Mouse (Mus musculus) heart, adult 2 months (tissue): ENCODE results near the gene Tmed6. TPM values are rescaled to one million over a fixed set of nuclear protein-coding genes. Genes with fewer than 3 reads are reported as not detected.
"Not testable (repeated sequence)": the region's sequence is repeated elsewhere in the genome, so short reads cannot be mapped to it uniquely, and the experiment has no call there.

ENCODE experiments used
- DNase-seq, 2 experiments: peaks; one replicate each; pipeline ENCODE4 v3.0.0; 2021
- H3K27ac ChIP-seq: fragments of 200-600 bp; 2 replicates; pipeline ENCODE4 v1.8.1; 2022
- H3K27me3 ChIP-seq: fragments of 200-500 bp; 2 replicates; pipeline ENCODE4 v1.6.1; 2012; ENCODE audit warnings: mild to moderate bottlenecking, low read length, inconsistent platforms, mixed read lengths; ENCODE audit not compliant: control insufficient read depth, insufficient read depth
- H3K36me3 ChIP-seq: fragments of 200-500 bp; 2 replicates; pipeline ENCODE4 v1.6.1; 2012; ENCODE audit warnings: low read length, inconsistent platforms; ENCODE audit not compliant: control insufficient read depth, insufficient read depth
- H3K4me1 ChIP-seq: fragments of 200-500 bp; 2 replicates; pipeline ENCODE4 v1.6.1; 2011; ENCODE audit warnings: low read length; ENCODE audit not compliant: control insufficient read depth, insufficient read depth
- H3K4me3 ChIP-seq: fragments of 200-600 bp; 2 replicates; pipeline ENCODE4 v1.8.1; 2022
- H3K79me2 ChIP-seq: fragments of 200-500 bp; replicated peaks from 2 replicates; pipeline ENCODE4 v1.6.1; 2012; ENCODE audit warnings: mild to moderate bottlenecking, inconsistent platforms, low read length, moderate library complexity, mixed read lengths; ENCODE audit not compliant: control insufficient read depth, insufficient read depth
- H3K9ac ChIP-seq: fragments of 200-500 bp; 2 replicates; pipeline ENCODE4 v1.6.1; 2012; ENCODE audit warnings: low read depth, mild to moderate bottlenecking, control low read depth, inconsistent platforms, low read length, mixed read lengths
- CTCF ChIP-seq: fragments of 200-600 bp; IDR thresholded peaks from 2 replicates; pipeline ENCODE4 v1.8.1; 2022; ENCODE audit warnings: antibody characterized with exemption, mild to moderate bottlenecking, moderate library complexity
- EP300 ChIP-seq: fragments of 200-500 bp; IDR thresholded peaks from 2 replicates; pipeline ENCODE4 v1.6.1; 2011; ENCODE audit warnings: low read depth, low read length, control low read depth; ENCODE audit not compliant: insufficient read depth
- POLR2A ChIP-seq: fragments of 200-500 bp; IDR thresholded peaks from 2 replicates; pipeline ENCODE4 v1.6.1; 2011; ENCODE audit warnings: mild to moderate bottlenecking, low read depth, low read length, control low read depth; ENCODE audit not compliant: insufficient read depth
- WGBS: fragments of 180-500 bp; shearing (Covaris S2); methylation state at CpG from one replicate; pipeline ENCODE4 v1.1.7; 2018; 5-methylcytosine and 5-hydroxymethylcytosine counted together
- intact Hi-C: fragments of 180-260 bp; cut with DNase I; formaldehyde crosslinking; loops from one replicate; pipeline ENCODE4 v1.15.1; 2025
- polyA plus RNA-seq: library from polyadenylated mRNA; depleted of rRNA; stranded (reverse); fragments of >200 nt; gene quantifications from 2 replicates; pipeline ENCODE4 v1.2.3, GENCODE M21; 2012
- total RNA-seq, 2 experiments: library from RNA; stranded (reverse); gene quantifications; 2 replicates each; pipeline ENCODE4 v1.2.3; 2021

The Tmed6 gene
- total and polyA plus RNA-seq, 3 experiments: not detected

DNA sequence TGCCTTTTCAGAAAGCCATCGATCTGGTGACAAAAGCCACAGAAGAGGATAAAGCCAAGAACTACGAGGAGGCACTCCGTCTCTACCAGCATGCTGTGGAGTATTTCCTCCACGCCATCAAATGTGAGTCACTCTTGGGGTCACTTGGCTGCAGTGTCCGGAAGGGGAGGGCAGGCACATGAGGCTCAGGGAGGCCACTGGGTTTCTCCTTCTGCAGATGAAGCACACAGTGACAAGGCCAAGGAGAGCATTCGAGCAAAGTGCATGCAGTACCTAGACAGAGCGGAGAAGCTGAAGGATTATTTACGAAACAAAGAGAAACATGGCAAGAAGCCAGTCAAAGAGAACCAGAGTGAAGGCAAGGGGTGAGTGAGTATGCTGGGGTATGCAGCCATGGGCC lies 28.8 kb downstream of the Tmed6 start:
- Histone ChIP-seq H3K79me2 (peaks cover 2% of the 10 kb centered on the region; the same call in 1 of the 2 replicates), H3K4me3 (no peak overlapping the region), H3K27me3 (no peaks in the 10 kb centered on the region), H3K9ac (no peak overlapping the region), H3K27ac (no peak overlapping the region), H3K4me1 (peaks cover 7% of the 10 kb centered on the region), H3K36me3 (no peaks in the 10 kb centered on the region; the same call in 1 of the 2 replicates)
- no peak for TF ChIP-seq CTCF
- TF ChIP-seq EP300: no peak
- no peak for TF ChIP-seq POLR2A
- 39% methylated on average over 8 of the region's 8 CpGs for WGBS
- intact Hi-C loops: no loop called here
- peak in 1 of 2 experiments; percentile 25 for DNase-seq

DNA sequence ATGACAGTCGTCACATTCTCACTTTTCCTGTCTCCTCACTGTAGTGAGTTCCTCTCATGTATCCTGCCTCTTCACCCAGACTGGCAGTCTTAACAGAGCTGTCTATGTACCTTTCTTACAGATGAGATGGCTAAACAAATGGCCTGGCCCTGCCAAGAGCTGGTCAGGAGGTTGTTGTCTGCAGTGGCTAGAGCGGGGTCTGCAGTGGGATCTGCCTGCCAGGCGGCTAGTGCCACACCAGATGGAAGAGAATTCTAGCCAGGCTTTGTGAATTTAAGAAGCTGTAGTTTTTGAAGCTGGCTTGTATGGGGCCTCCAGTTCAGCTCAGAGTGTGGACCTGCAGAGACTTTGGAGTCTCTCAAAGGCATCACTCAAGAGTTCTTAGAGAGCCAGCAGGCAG lies 29.8 kb downstream of the Tmed6 start:
- intact Hi-C loops: no loop called here
- no peak overlapping the region for H3K27ac ChIP-seq
- no peak overlapping the region for H3K4me3 ChIP-seq
- peaks cover 2% of the 10 kb centered on the region; the same call in 1 of the 2 replicates for H3K79me2 ChIP-seq
- no peak overlapping the region for H3K9ac ChIP-seq
- no peak for DNase-seq
- H3K4me1 ChIP-seq: peaks cover 7% of the 10 kb centered on the region
- H3K36me3 ChIP-seq: no peaks in the 10 kb centered on the region; the same call in 1 of the 2 replicates
- TF ChIP-seq CTCF (no peak), POLR2A (no peak), EP300 (no peak)
- H3K27me3 ChIP-seq: no peaks in the 10 kb centered on the region
- 88% methylated on average over 3 of the region's 3 CpGs for WGBS

DNA sequence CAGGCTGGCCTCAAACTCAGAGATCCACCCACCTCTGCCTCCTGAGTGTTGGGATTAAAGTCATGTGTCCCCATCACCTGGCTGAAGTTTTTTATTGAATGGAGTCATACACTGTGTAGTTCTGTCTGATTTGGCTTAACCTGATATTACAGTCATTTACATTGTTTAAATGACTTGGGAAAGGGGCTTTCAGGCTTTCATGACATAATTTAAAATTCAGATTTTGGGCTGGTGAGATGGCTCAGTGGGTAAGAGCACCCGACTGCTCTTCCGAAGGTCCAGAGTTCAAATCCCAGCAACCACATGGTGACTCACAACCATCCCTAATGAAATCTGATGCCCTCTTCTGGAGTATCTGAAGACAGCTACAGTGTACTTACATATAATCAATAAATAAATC lies 31.8 kb downstream of the Tmed6 start:
- H3K9ac ChIP-seq, H3K4me1 ChIP-seq, H3K27me3 ChIP-seq, H3K27ac ChIP-seq, DNase-seq, H3K36me3 ChIP-seq, H3K79me2 ChIP-seq, H3K4me3 ChIP-seq, intact Hi-C loops: not testable (repeated sequence)
- 95% methylated on average over 2 of the region's 2 CpGs for WGBS

DNA sequence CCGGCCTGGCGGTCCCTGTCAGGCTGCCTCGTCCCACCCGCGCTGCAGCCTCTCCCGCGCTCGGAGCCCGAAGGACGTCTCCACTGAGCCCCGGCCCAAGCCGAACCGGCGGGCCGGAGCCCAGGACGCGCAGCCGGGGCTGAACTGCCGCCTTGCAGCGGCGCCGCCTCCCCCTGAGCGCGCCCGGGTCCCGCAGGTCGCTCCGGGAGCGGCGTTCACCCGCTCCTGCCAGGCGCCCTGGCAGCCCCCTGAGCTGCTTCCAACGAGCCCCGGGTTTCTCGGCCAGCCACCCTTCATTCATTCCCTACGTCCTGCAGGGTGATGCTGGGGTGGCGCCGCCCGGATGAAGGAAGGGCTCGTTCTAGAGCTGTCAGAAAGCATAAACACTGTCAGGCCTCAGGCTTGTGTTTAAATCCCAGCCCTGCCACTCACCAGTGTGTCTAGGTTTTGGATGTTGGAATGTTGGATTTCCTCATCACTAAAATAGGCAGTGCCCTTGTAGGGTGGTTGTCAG lies 33.8 kb downstream of the Tmed6 start:
- Histone ChIP-seq H3K9ac (peak overlapping the region; percentile 97), H3K27ac (peak overlapping the region; percentile 87), H3K79me2 (peaks cover 2% of the 10 kb centered on the region; the same call in 1 of the 2 replicates), H3K4me3 (peak overlapping the region; percentile 95), H3K4me1 (peaks cover 7% of the 10 kb centered on the region), H3K27me3 (no peaks in the 10 kb centered on the region), H3K36me3 (no peaks in the 10 kb centered on the region; the same call in 1 of the 2 replicates)
- intact Hi-C loops: loop anchor here (1.0 kb wide), 2 partner anchors 17 to 25 kb away; partner anchors contain the start of genes Cog8, Nip7 and Pdf
- 0% methylated on average over 40 of the region's 40 CpGs for WGBS
- no peak for TF ChIP-seq CTCF
- no peak for TF ChIP-seq EP300
- no peak for TF ChIP-seq POLR2A
- DNase-seq: no peak

DNA sequence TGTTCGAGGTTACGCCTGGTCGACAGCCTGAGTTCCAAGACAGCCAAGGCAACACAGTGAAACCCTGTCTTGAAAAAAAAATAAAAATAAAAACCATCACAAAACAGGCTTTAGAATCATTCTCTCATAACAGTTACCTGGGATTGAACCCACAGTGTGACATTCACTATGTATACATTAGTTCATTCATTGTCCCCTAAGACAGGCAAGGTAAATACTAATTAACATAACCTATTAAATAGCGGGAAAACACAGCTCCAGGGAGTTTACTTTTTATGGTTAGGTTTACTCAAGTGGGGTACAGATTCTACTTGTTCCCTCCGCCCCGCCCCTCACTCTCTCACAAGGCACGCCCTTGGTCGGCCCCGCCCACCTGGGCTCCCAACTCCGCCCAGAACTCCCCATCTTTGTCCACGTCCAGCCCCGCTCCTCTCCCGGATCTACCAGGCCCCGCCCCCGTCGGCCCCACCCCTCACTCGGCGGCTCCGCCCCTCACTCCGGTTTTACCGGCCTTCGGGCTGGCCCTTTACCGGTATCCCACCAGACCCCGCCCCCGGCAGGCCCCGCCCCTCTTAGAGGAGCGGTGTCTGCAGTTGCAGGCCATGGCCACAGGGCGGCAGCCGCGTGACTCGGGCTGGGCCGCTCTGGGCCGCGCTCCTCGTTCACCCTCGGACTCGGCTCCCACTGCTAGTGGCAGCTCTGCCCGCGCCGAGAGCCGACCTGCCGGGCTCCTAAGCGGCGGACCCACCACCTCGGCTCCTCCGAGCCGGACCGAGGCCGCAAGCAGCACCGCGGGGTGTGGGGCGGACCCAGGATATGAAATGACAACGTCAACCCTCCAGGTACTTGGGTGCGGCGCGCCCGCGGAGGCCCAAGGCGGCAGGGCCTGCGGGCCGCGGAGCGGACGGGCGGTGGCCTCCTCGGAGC lies 34.5 kb downstream of the Tmed6 start, which contains the start of gene Vps4a:
Gene Vps4a, plus strand, starts transcription at position 573 of the 927 bp plus-strand sequence.
- peaks cover 2% of the 10 kb centered on the region for H3K4me1 ChIP-seq
- TF ChIP-seq EP300: no peak
- peak; percentile 61 for TF ChIP-seq POLR2A
- TF ChIP-seq CTCF: peak; percentile 97
- peak within 1 kb of the TSS; percentile 87 for H3K27ac ChIP-seq
- WGBS: 5% methylated on average over 63 of the region's 66 CpGs
- H3K27me3 ChIP-seq: no peaks in the 10 kb centered on the region
- intact Hi-C loops: loop anchor here (1.0 kb wide), 2 partner anchors 17 to 25 kb away; partner anchors contain the start of genes Cog8, Nip7 and Pdf
- peaks cover 2% of the 10 kb centered on the region; the same call in 1 of the 2 replicates for H3K79me2 ChIP-seq
- peak; percentile 96 to 99 for DNase-seq
- peak within 1 kb of the TSS; percentile 95 for H3K4me3 ChIP-seq
- no peaks in the 10 kb centered on the region; the same call in 1 of the 2 replicates for H3K36me3 ChIP-seq
- peak within 1 kb of the TSS; percentile 97 for H3K9ac ChIP-seq

DNA sequence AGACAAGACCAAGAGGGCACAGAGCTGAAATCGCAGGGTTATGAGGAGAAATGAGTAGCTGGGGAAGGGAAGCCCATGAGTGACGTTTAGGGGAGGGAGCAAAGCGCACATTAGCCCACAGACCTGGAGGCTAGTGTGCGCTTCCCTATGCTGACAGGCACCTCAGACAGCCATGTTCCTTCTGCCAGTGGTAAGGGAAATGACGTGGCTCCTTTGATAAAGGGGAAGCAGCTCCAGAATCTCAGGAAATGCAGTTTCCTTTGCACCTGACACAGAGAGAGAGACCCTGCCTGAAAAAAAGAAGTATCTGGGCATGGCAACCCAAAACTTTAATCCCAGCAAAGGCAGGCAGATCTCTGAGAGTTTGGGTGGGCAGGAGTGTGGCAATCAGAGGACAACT lies 35.4 kb downstream of the Tmed6 start:
- no peak for TF ChIP-seq CTCF
- no peak for TF ChIP-seq EP300
- no peak for TF ChIP-seq POLR2A
- H3K9ac ChIP-seq: no peak overlapping the region
- H3K4me3 ChIP-seq: no peak overlapping the region
- no peak for DNase-seq
- peaks cover 2% of the 10 kb centered on the region; the same call in 1 of the 2 replicates for H3K79me2 ChIP-seq
- intact Hi-C loops: no loop called here
- 64% methylated on average over 5 of the region's 5 CpGs for WGBS
- no peaks in the 10 kb centered on the region; the same call in 1 of the 2 replicates for H3K36me3 ChIP-seq
- peaks cover 2% of the 10 kb centered on the region for H3K4me1 ChIP-seq
- H3K27me3 ChIP-seq: no peaks in the 10 kb centered on the region
- no peak overlapping the region for H3K27ac ChIP-seq
